Mouse (Mus musculus): ENCODE data around the gene Slc22a28. TPM values are rescaled to one million over a fixed set of nuclear protein-coding genes. Genes with fewer than 3 reads are reported as not detected.
"Not testable (repeated sequence)": the region's sequence is repeated elsewhere in the genome, so short reads cannot be mapped to it uniquely, and the experiment has no call there.

Slc22a28 gene
- not detected in 2 replicates for total RNA-seq (2014; fragmentation: Nextera tagmentation)
- total RNA-seq (2017) = not detected in 2 replicates

DNA sequence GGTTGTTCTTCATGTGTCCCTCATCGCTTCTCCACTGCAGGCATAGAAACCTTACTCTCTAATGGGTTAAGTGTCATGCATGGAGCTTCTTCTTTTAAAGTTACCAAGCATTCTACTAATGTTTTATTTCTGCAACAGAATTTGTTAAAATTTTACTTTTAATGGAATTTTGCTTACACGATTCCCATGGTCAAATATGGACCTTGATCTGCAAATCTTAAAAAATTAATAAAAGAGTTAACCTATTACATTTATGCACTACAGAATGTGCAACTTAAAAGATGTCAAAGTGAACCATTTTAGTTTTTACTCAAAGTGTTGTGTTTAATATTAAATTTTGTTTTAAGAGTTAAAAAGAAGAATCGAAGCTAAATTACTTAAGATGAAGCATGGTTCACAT, at the start of gene Slc22a28:
Slc22a28 (minus strand) TSS at position 102 of the 400 bp plus-strand sequence.
- ATAC-seq (replicated peaks; ENCODE audit: poor library complexity, severe bottlenecking) = not testable (repeated sequence)

DNA sequence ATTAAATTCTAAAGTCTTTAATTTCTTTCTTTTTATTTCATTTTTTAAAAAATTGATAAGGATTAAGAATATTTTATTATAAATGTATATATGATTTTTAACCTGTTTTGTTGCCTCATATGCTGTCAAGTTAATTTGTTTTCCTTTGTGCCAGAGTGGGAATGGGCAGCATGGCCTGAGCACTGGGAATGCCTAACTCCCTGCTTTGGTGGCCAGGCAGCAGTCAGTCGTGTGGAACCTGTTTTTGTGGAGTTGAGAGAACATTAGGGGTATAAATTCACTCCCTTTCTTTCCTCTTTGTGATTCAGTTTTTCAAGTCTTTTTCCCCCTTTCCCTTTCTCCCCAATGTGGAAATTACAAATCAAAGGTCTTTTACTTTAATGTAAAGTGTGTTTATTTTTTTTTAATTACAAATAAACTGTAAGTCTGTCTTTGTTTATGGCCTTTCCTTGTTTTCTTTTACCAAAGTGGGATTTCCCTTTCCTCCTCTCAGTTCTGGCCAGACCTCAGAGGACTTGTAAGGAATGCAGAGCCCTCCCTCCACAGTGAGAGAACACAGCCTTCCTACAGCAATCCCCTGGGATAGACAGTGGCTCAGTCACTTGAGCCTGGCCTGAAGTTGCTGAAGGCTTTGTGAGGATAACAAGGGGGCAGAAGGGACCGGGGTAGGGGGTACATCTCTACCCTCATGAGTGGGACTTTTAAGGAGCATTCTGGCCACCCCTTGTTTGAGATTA, 17.2 kb upstream of the Slc22a28 start:
- ATAC-seq (replicated peaks; ENCODE audit: poor library complexity, severe bottlenecking) = no peak

DNA sequence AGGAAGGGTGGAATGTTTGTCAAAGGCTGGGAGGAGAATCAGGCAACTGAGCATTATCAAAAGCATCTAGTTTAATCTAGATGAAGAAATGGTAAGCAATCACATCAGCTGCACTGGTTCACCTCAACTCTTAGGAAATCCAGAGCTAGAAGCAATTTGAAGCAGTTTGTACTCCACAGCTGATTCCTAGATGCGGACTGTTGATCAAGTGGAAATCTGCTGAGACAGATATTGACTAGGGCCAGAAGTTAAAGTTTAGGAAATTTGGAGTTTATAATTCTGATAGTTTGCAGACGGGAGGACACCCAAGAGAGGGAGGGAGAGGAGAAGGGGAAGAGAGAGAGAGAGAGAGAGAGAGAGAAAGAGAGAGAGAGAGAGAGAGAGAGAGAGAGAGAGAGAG, 10.9 kb upstream of the Slc22a28 start:
- not testable (repeated sequence) for ATAC-seq (replicated peaks; ENCODE audit: poor library complexity, severe bottlenecking)

DNA sequence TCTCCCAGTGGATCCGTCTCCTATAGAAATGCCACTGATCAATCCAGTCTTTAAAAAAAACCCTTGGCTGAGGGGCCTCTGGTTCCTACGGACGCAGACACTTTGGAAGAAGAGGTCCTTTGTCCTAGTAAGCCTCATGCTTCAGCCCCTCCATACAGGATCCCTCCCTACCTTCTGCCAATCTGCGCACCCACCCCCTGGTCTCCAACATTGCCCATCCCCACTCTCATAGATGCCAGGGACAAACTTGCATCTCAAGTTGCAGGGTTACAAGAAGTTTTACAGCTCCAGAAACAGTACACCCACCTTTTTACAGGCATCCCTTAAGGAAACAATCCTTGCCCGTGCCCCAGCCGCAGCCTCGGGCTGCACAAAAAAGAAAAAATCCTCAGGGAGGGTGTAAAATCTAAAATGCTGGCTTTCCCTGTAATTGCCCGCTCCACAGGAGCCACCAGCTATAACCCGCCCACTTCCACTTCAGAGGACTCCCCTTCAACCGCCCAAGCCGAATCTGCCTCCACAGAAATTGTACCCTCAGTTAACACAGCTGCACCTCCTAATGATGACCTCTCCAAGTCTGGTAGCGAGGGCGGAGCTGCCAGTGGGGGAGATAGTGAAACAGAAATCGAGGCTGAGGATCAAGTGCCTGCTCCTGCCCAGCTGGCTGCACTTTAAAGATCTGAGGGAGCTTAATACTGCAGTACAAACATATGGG, 2.5 kb upstream of the Slc22a28 start:
- not testable (repeated sequence) for ATAC-seq (replicated peaks; ENCODE audit: poor library complexity, severe bottlenecking)

DNA sequence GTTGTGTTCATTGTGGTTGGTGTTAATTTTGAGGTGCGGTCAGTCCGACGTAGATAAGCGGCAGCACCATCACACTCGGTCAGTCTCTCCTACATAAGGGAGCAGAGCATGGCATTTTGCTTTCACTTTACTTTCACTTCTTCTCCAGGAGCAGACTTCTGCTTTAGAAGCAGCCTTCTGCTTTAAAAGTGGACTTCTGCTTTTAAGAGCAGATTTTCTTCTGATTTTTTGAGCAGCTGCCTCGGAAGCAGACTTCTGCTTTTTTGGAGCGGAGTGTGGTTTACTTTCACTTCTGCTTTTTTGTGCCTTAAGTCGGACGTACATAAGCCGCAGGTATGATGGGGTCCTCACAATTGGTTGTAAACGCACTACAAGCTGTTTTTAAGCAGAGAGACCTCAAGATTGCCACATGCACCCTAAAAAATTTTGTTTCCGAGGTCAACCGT, 111.9 kb downstream of the Slc22a28 start:
- ATAC-seq (replicated peaks; ENCODE audit: poor library complexity, severe bottlenecking) = peak; percentile 96

DNA sequence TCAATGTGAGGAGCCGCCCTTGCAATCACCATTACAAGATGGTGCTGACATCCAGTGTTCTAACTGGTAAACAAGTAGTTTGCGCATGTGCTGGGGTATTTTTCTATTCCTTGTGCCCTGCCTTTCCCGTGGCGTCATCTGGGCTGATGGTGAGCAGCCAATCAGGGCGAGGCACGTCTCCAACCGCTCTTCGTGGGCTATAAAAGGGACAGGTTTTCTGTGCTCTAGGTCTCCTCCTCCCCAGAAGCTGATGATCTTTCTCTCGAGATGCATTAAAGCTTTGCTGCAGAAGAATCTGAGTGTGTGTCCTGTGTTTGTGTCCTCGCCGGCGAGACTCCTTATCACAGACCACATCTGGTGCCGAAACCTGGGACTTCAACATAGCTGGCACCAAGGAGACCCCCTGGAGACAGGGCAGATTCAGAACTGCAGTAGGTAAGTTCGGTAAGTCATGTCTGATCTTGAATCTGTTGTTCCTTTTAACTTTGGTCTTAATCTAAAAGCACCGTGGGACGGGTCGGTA, 112.4 kb downstream of the Slc22a28 start:
- ATAC-seq (replicated peaks; ENCODE audit: poor library complexity, severe bottlenecking) = peak; percentile 46

- ATAC-seq (replicated peaks; ENCODE audit: poor library complexity, severe bottlenecking) = peak; percentile 22; the same call in 1 of the 2 replicates
Measured at GRCm38 (mm10) chr19:8018535-8018934, 113.2 kb downstream of the Slc22a28 start.

Other genes starting within 250 kb of the Slc22a28 start
- gene Slc22a27, start 166.0 kb downstream of the Slc22a28 start, total RNA-seq (2014; fragmentation: Nextera tagmentation) = not detected in 2 replicates
- not detected in 2 replicates for gene Slc22a27, start 166.0 kb downstream of the Slc22a28 start, total RNA-seq (2017)
- not detected in 2 replicates for gene Slc22a29, start 86.9 kb upstream of the Slc22a28 start, total RNA-seq (2014; fragmentation: Nextera tagmentation)
- gene Slc22a29, start 86.9 kb upstream of the Slc22a28 start, total RNA-seq (2017) = not detected in 2 replicates